8 mouse cellular contexts compared by ENCODE assay signal in genomic region chr7:70355691-70356568, GRCm38 (mm10). TPM values are rescaled to one million over a fixed set of nuclear protein-coding genes. Genes with fewer than 3 reads are reported as not detected.
DNase-seq lines count a peak whose midpoint lies in the region; ATAC-seq and TF ChIP-seq lines count a peak whose summit lies in the region.

No protein-coding gene starts in this region.

- H3K9me3 ChIP-seq in liver, embryonic 13.5 days (replicated peaks), result no peaks in the 10 kb centered on the region

- WGBS in spleen, adult 2 months, result 35% methylated on average over 5 of the region's 5 CpGs
- WGBS in liver, embryonic 13.5 days (ENCODE audit: insufficient replicate concordance), result 26% methylated on average over 5 of the region's 5 CpGs
- WGBS in thymus, adult 2 months, result 46% methylated on average over 5 of the region's 5 CpGs

- peak overlapping the region; percentile 73 for H3K9ac ChIP-seq in liver, embryonic 13.5 days

- TF ChIP-seq CTCF in spleen, adult 2 months (IDR thresholded peaks at IDR 0.05; ENCODE audit: extremely low read depth, insufficient read depth, insufficient read length, insufficient replicate concordance), result no peak
- TF ChIP-seq CTCF in thymus, adult 2 months (IDR thresholded peaks at IDR 0.05; ENCODE audit: borderline replicate concordance, control insufficient read depth, extremely low read depth, insufficient read depth, low read length, poor library complexity), result no peak

- peak; percentile 63 for DNase-seq in adrenal gland, adult 2 months
- no peak for DNase-seq in adrenal gland, postnatal 25 days
- DNase-seq in spleen, adult 2 months (ENCODE audit: low read depth in 1 of 2, low spot score in 2 of 2), result no peak
- DNase-seq in spleen, postnatal 36 days (ENCODE audit: low spot score in 2 of 2), result no peak
- DNase-seq in liver, embryonic 13.5 days, result no peak
- no peak for DNase-seq in natural killer cell, adult 2 months (ENCODE audit: low spot score in 2 of 2)
- DNase-seq in thymus, adult 2 months, result no peak

- ATAC-seq in liver, embryonic 13.5 days (ENCODE audit: low read depth), result 0 out of 2 replicates have a peak, but pooled peaks have one; percentile 30
- no peak for ATAC-seq in megakaryocyte, adult 5-6 weeks (ENCODE audit: poor library complexity, severe bottlenecking)

- H3K36me3 ChIP-seq in spleen, adult 2 months (ENCODE audit: control insufficient read depth, insufficient read depth, low read length), result no peaks in the 10 kb centered on the region
- H3K36me3 ChIP-seq in liver, embryonic 13.5 days, result 0 out of 2 replicates have a peak, but pooled peaks cover 6% of the 10 kb centered on the region
- no peaks in the 10 kb centered on the region for H3K36me3 ChIP-seq in thymus, adult 2 months (ENCODE audit: control insufficient read depth, insufficient read depth, low read length)

- peaks cover 11% of the 10 kb centered on the region for H3K27me3 ChIP-seq in spleen, adult 2 months (ENCODE audit: control insufficient read depth, insufficient read depth, low read length)
- peaks cover 78% of the 10 kb centered on the region for H3K27me3 ChIP-seq in liver, embryonic 13.5 days
- peaks cover 7% of the 10 kb centered on the region for H3K27me3 ChIP-seq in thymus, adult 2 months (ENCODE audit: control insufficient read depth, insufficient read depth, low read length)

- H3K4me3 ChIP-seq in spleen, adult 2 months (ENCODE audit: extremely low read depth, insufficient read depth, insufficient read length), result peak overlapping the region; percentile 16
- H3K4me3 ChIP-seq in liver, embryonic 13.5 days (replicated peaks), result peak overlapping the region; percentile 62
- no peak overlapping the region for H3K4me3 ChIP-seq in thymus, adult 2 months (ENCODE audit: control insufficient read depth, insufficient read depth, low read length)

- peak overlapping the region; percentile 57 for H3K4me2 ChIP-seq in liver, embryonic 13.5 days

- no peak for TF ChIP-seq POLR2A in spleen, adult 2 months (IDR thresholded peaks at IDR 0.05; ENCODE audit: low read depth, low read length)
- TF ChIP-seq POLR2A in thymus, adult 2 months (IDR thresholded peaks at IDR 0.05; ENCODE audit: control insufficient read depth, extremely low read depth, insufficient read depth, low read length, poor library complexity), result no peak

- no peaks in the 10 kb centered on the region for H3K4me1 ChIP-seq in spleen, adult 2 months (ENCODE audit: control insufficient read depth, insufficient read depth, insufficient read length)
- peaks cover 8% of the 10 kb centered on the region for H3K4me1 ChIP-seq in liver, embryonic 13.5 days (replicated peaks)
- no peaks in the 10 kb centered on the region for H3K4me1 ChIP-seq in thymus, adult 2 months (replicated peaks; ENCODE audit: control insufficient read depth, insufficient read depth, low read length)

- peak overlapping the region; percentile 22; the same call in 1 of the 2 replicates for H3K27ac ChIP-seq in spleen, adult 2 months (ENCODE audit: insufficient read depth, low read length)
- peak overlapping the region; percentile 39; the same call in 1 of the 2 replicates for H3K27ac ChIP-seq in liver, embryonic 13.5 days
- no peak overlapping the region for H3K27ac ChIP-seq in thymus, adult 2 months (ENCODE audit: control insufficient read depth, insufficient read depth, low read length)

RNA-seq across cellular contexts. Expression of gene Nr2f2, which starts 10.6 kb away (rescaled TPM):
- 100 to 1,000 TPM; 109 to 132 TPM for total RNA-seq in adrenal gland, adult 2 months (2021)
- polyA plus RNA-seq in adrenal gland, adult 2 months (2012; rRNA removed), result 401 and 472 TPM in 2 replicates
- 101 and 117 TPM in 2 replicates for total RNA-seq in adrenal gland, postnatal 25 days (2021)
- 84.6 and 134 TPM in 2 replicates for polyA plus RNA-seq in spleen, adult 2 months (2012; rRNA removed)
- polyA plus RNA-seq in liver, embryonic 13.5 days (2015; fragmentation: Nextera tagmentation; extraction: Ambion mirVana), result 10.2 and 11.9 TPM in 2 replicates
- total RNA-seq in megakaryocyte, adult 5-6 weeks (2015), result not detected in 2 replicates
- total RNA-seq in megakaryocyte, adult 5-6 weeks (2017), result not detected in 2 replicates
- polyA plus RNA-seq in thymus, adult 2 months (2012; rRNA removed), result 12.8 and 14.7 TPM in 2 replicates
